Mouse (Mus musculus) adrenal gland, adult 10 weeks (tissue): ENCODE results near the gene Spata48. TPM values are rescaled to one million over a fixed set of nuclear protein-coding genes. Genes with fewer than 3 reads are reported as not detected.

Experiments used
- polyA plus RNA-seq: library from polyadenylated mRNA; stranded (reverse); fragments of 350-450 nt; fragmentation: Illumina TruSeq; extraction: RNeasy Lipid Tissue Mini Kit (QIAGEN cat#74804); gene quantifications from one replicate; pipeline ENCODE4 v1.2.3, GENCODE M21; 2014; ENCODE audit warnings: low read depth, low replicate concordance

Gene Spata48
- 2.0 TPM for polyA plus RNA-seq

DNA sequence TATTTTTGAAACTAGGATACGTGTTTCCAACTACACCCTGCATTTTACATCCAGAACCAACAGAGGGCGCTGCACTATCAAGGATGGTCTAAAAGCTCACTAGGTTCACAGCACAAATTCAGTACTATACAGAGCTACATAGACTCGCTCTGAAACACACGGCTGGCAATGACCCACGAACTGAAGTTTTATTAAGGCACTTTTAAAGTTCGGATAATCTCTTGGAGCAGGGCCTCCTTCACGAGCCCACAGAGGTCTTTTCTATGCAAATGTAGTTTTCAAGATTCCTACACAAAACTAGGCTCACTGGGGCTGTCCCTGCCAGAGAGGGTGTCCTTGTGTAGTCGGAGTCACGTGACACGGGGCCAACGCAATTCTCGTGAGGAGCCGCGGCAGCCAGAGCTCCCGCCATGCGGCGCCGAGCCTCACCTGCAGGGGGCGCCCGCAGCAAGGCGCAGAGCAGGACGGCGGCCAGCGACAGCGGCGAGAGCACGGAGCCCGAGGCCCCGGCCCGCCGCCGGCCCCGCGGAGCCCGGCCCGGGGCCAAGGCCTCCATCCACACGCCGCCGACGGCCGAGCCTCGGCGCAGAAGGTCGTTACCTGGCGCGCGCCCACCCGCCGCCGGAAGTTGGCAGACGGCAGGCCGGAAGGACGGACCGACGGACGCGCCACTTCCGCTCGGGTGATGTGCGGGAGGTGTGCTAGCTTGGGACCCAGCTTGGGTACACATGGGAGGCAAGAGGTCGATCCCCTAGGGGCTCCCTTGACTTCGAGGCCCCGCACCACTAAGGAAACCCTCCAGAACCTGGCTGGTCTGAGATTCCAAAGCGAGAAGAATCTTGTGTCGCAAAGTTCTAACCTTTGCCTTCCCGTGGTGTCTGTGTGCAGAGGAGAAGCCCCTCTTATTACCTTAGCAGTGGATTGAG is at the start of gene Spata48, which contains the start of gene Zpbp:
Gene Spata48, plus strand, starts transcription at position 460 of the 926 bp plus-strand sequence.
Gene Zpbp, minus strand, starts transcription at position 774 of the 926 bp plus-strand sequence.

Other genes with a start within 250 kb of the Spata48 start
- 1.3 TPM for gene Zpbp, start 314 bp downstream of the Spata48 start, polyA plus RNA-seq
- not detected for gene 4930512M02Rik, start 165.7 kb downstream of the Spata48 start, polyA plus RNA-seq
- gene Ikzf1, start 222.9 kb downstream of the Spata48 start, polyA plus RNA-seq = 3.6 TPM